Mouse (Mus musculus) lung, postnatal 0 days (tissue): ENCODE measurements at regions not wholly inside any gene's neighbourhood (a gene's known extent, or its start where the extent isn't known, plus 50 kb on each side); places are given as distances from the start of the nearest gene placed in this dataset.

ENCODE experiments used
- ATAC-seq: fragments of 200-750 bp; cut with Nextera tagmentation; 2 replicates; pipeline ENCODE4 v1.8.0; 2017; ENCODE audit warnings: moderate library complexity
- DNase-seq: peaks from one replicate; pipeline ENCODE4 v3.0.0-alpha.2; 2016; ENCODE audit warnings: low spot score
- H3K27ac ChIP-seq: fragments of 300-500 bp; sonication (generic); 2 replicates; pipeline ENCODE4 v1.5.1; 2014; ENCODE audit warnings: antibody characterized with exemption, mild to moderate bottlenecking, low read length, mixed read lengths
- H3K27me3 ChIP-seq: fragments of 300-500 bp; sonication (generic); replicated peaks from 2 replicates; pipeline ENCODE4 v1.6.1; 2014; ENCODE audit warnings: low read length, mixed read lengths; ENCODE audit not compliant: insufficient read depth
- H3K36me3 ChIP-seq: fragments of 300-500 bp; sonication (generic); 2 replicates; pipeline ENCODE4 v1.6.1; 2014; ENCODE audit warnings: low read length, mixed read lengths; ENCODE audit not compliant: insufficient read depth
- H3K4me1 ChIP-seq: fragments of 300-500 bp; sonication (generic); 2 replicates; pipeline ENCODE4 v1.6.1; 2014; ENCODE audit warnings: antibody characterized with exemption, low read depth, low read length, mixed read lengths; ENCODE audit not compliant: insufficient read depth
- H3K4me2 ChIP-seq: fragments of 300-500 bp; sonication (generic); replicated peaks from 2 replicates; pipeline ENCODE4 v1.6.1; 2014; ENCODE audit warnings: low read depth, mild to moderate bottlenecking, low read length, moderate library complexity, mixed read lengths
- H3K4me3 ChIP-seq: fragments of 300-500 bp; sonication (generic); 2 replicates; pipeline ENCODE4 v1.5.1; 2014; ENCODE audit warnings: low read depth, low read length
- H3K9ac ChIP-seq: fragments of 300-500 bp; sonication (generic); replicated peaks from 2 replicates; pipeline ENCODE4 v1.6.1; 2014; ENCODE audit warnings: low read depth, mild to moderate bottlenecking
- H3K9me3 ChIP-seq: fragments of 300-500 bp; sonication (generic); 2 replicates; pipeline ENCODE4 v1.6.1; 2016; ENCODE audit warnings: low read length, mixed read lengths
- CTCF ChIP-seq: IDR thresholded peaks from 2 replicates; pipeline ENCODE4 v1.5.1; 2016; ENCODE audit warnings: antibody characterized with exemption, mild to moderate bottlenecking
- EP300 ChIP-seq: IDR thresholded peaks from 2 replicates; pipeline ENCODE4 v1.6.1; 2016; ENCODE audit warnings: antibody characterized with exemption, mild to moderate bottlenecking, control low read depth
- WGBS: fragments of 180-500 bp; shearing (Covaris S2); extraction: QIAGEN DNeasy Blood & Tissue Kit; methylation state at CpG from one replicate; pipeline ENCODE4 v1.1.7; 2014; 5-methylcytosine and 5-hydroxymethylcytosine counted together

DNA sequence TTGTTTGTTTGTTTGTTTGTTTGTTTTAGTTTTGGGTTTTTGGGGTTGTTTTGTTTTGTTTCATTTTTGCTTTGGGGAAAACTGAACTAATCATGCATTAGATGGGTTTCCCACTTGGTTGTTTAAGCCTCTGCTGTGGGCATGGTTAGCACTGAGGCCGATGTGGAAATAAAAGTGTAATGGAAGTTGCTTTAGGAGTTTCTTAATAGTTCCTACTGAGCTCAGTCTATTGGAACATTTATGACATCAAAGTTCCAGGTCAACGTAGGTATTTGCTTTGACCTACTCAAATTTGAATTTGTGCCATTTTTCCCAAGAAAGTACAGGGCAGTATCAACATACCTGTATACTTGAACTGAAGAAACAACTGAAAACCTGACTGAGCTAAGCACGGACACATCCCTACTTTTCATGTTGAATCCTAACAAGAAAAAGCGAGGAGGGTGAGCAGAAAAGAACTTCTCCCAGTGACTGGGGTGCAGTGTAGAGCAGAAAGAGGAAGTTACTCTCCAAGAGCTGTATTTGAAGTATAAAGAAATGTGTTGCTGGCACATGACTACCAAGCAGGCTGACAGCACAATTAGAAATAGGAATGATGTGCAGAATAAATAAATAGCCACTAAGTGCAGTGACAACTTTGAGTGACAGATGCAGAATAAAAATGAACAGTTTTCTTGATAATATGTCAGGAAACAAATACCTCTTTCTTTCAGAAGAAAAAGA is 122.0 kb upstream of the Atp2b1 start:
- H3K4me2 ChIP-seq: no peak overlapping the region
- no peaks in the 10 kb centered on the region for H3K4me1 ChIP-seq
- no peaks in the 10 kb centered on the region for H3K27me3 ChIP-seq
- no peak for TF ChIP-seq EP300
- no peak for TF ChIP-seq CTCF
- H3K4me3 ChIP-seq: no peak overlapping the region
- WGBS: 59% methylated on average over 4 of the region's 4 CpGs
- ATAC-seq (peak; percentile 41), DNase-seq (peak; percentile 42)
- H3K27ac ChIP-seq: no peak overlapping the region
- H3K36me3 ChIP-seq: no peaks in the 10 kb centered on the region
- H3K9ac ChIP-seq: no peak overlapping the region
- H3K9me3 ChIP-seq: peaks cover 3% of the 10 kb centered on the region; the same call in 1 of the 2 replicates

DNA sequence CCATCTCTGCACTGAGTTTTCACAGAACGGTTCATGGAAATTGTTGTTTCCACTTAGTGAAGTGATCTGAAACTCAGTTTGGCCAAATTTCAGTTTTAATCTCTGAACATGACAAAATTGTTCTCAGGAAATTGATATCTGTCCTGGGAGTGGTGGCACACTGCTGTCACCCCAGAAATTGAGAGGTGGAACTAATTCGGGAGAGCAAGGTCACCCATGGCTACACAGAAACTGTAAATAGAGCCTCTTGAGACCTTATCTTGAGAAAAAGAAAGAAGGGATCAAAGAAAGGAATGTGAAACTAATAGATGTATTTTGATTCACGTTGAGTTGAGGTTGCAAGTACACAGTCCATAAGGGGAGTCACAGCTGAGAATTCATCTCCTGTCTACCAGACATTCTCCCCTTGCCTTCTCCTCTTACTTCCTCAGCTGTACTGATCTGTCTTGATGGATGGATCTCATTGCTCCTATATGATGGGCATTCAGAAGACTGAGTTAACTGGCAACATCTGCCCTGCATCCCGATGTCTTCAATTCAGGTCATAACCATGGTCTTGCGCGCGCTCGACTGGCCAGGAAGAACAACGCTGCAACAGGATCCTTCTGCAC is 120.2 kb upstream of the Atp2b1 start:
- 86% methylated on average over 9 of the region's 9 CpGs for WGBS
- no peaks in the 10 kb centered on the region for H3K4me1 ChIP-seq
- TF ChIP-seq CTCF (no peak), EP300 (no peak)
- no peak overlapping the region for H3K4me2 ChIP-seq
- H3K27me3 ChIP-seq: no peaks in the 10 kb centered on the region
- DNase-seq: no peak
- ATAC-seq: no peak
- H3K36me3 ChIP-seq: no peaks in the 10 kb centered on the region
- H3K4me3 ChIP-seq: no peak overlapping the region
- H3K9ac ChIP-seq: no peak overlapping the region
- peaks cover 3% of the 10 kb centered on the region; the same call in 1 of the 2 replicates for H3K9me3 ChIP-seq
- no peak overlapping the region for H3K27ac ChIP-seq

DNA sequence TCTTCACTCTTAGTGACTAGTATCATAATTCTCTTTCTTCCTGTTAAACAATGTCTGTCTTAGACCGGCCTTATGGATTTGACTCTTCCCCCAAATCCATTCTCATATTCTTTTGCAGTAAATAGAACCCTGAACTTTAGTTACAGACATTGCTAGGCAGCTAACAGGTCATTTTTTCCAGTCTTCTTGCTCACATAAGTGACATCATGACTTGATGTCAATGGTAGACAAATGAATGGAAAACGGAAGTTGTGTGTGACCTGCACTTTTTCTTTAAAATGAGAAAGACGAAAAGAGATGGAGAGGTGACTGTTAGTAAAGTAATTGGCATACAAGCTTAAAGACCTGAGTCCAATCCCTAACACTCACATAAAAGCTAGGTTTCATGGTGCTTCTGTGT is 118.2 kb upstream of the Atp2b1 start:
- DNase-seq: no peak

DNA sequence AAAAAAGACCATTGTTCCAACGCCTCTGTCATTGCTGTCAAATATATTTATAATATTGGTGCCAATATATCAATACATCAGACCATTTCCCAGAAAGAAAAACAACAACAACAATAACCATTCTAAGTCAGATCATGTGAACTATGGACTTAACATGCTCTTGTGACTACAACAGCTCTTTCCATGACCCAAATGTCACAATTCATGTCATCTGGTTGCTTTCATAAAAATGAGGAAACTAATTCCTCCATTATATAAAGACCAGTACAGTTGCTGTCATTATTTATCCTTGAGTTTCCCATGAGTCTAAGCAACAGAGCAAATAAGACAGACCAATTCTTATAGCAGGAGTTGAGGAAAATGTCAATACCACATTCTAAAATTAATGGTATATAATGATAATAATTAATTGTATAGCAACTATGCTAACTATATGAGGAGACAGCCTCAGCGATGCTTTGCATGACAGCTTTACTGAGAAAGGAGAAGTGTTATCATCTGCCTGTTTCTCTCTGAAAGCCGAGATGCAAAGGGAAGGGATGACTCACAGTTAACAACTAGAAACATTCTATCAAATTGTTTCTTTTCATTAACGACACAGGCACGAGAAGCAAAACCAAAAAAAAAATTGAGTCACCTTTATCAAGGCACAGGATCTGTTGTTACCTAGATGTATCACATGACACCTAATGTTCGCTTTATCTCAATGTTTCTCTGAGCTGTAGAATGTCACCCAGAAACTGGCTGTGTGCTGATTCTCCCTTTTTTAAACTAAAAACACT is 115.4 kb upstream of the Atp2b1 start:
- H3K9me3 ChIP-seq: peaks cover 3% of the 10 kb centered on the region; the same call in 1 of the 2 replicates
- no peaks in the 10 kb centered on the region for H3K27me3 ChIP-seq
- no peaks in the 10 kb centered on the region for H3K36me3 ChIP-seq
- H3K27ac ChIP-seq: no peak overlapping the region
- no peak overlapping the region for H3K4me3 ChIP-seq
- ATAC-seq: no peak
- H3K4me1 ChIP-seq: no peaks in the 10 kb centered on the region
- TF ChIP-seq CTCF (no peak), EP300 (no peak)
- no peak overlapping the region for H3K9ac ChIP-seq
- no peak overlapping the region for H3K4me2 ChIP-seq
- DNase-seq: no peak
- 68% methylated on average over 6 of the region's 6 CpGs for WGBS

More for the DNA sequence above, 118.2 kb upstream of the Atp2b1 start:
- TF ChIP-seq CTCF: no peak
- WGBS: 94% methylated on average over 3 of the region's 3 CpGs
- H3K27ac ChIP-seq: no peak overlapping the region
- no peak overlapping the region for H3K9ac ChIP-seq
- ATAC-seq: no peak
- no peak overlapping the region for H3K4me2 ChIP-seq
- no peaks in the 10 kb centered on the region for H3K4me1 ChIP-seq
- no peaks in the 10 kb centered on the region for H3K36me3 ChIP-seq
- no peak overlapping the region for H3K4me3 ChIP-seq
- H3K27me3 ChIP-seq: no peaks in the 10 kb centered on the region
- H3K9me3 ChIP-seq: peaks cover 3% of the 10 kb centered on the region; the same call in 1 of the 2 replicates

DNA sequence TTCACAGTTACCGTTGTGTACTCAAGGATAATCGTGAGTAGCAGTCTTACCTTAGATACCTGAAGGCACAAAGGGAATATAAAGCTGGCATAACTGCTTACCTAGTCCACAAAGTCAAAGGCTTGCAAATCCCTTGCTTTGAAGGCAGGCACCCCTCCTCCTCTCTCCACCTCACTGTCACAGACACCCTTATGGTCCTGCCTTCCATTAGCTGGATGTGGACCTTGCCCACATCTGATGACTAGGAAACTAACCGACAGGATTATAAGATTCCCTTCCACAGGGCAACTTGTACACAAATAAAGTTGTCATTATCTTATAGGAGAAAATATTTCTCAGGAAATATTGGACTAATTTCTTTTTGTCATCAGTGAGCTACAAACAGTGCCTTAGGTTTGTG is 114.4 kb upstream of the Atp2b1 start:
- DNase-seq (no peak), ATAC-seq (no peak)
- Histone ChIP-seq H3K4me3 (no peak overlapping the region), H3K36me3 (no peaks in the 10 kb centered on the region), H3K4me1 (no peaks in the 10 kb centered on the region), H3K27ac (no peak overlapping the region), H3K9me3 (peaks cover 3% of the 10 kb centered on the region; the same call in 1 of the 2 replicates), H3K27me3 (no peaks in the 10 kb centered on the region), H3K4me2 (no peak overlapping the region), H3K9ac (no peak overlapping the region)
- TF ChIP-seq EP300: no peak
- no peak for TF ChIP-seq CTCF
- 73% methylated on average over 3 of the region's 3 CpGs for WGBS

DNA sequence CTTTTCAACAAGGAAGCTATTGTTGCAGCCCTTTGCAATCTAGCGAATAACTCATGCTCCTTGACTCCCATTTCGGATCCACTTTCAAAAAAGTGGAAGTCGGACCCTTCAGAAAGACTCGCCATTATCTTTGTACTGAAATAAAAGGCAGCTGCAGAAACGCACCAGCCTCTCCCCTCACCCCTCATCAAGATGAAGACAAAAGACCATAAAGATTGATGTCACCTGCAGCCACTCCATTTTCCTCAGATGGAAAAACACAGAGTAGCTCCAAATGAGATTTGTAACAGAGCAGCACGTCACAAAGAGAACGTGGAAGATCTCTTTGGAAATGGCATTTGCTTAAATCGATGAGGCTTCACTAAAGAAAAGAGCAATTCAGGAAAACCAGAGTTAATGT is 113.3 kb upstream of the Atp2b1 start:
- Histone ChIP-seq H3K9ac (no peak overlapping the region), H3K4me3 (no peak overlapping the region), H3K4me1 (no peaks in the 10 kb centered on the region), H3K9me3 (peaks cover 3% of the 10 kb centered on the region; the same call in 1 of the 2 replicates), H3K36me3 (no peaks in the 10 kb centered on the region), H3K4me2 (no peak overlapping the region), H3K27me3 (no peaks in the 10 kb centered on the region), H3K27ac (no peak overlapping the region)
- no peak for DNase-seq
- WGBS: 53% methylated on average over 8 of the region's 8 CpGs
- TF ChIP-seq EP300 (no peak), CTCF (no peak)
- ATAC-seq: no peak
